Mouse (Mus musculus) heart, embryonic 15.5 days (tissue): ENCODE measurements around the gene Clec4f. TPM values are rescaled to one million over a fixed set of nuclear protein-coding genes. Genes with fewer than 3 reads are reported as not detected.

Experiments used
- ATAC-seq: fragments of 200-750 bp; cut with Nextera tagmentation; replicated peaks from 2 replicates; pipeline ENCODE4 v1.8.0; 2017; ENCODE audit warnings: low read depth, moderate TSS enrichment; ENCODE audit not compliant: insufficient number of reproducible peaks, insufficient read depth, low FRiP score
- H3K27ac ChIP-seq: fragments of 300-500 bp; sonication (generic); 2 replicates; pipeline ENCODE4 v1.5.1; 2015; ENCODE audit warnings: mild to moderate bottlenecking, inconsistent platforms
- H3K27me3 ChIP-seq: fragments of 300-500 bp; sonication (generic); 2 replicates; pipeline ENCODE4 v1.6.1; 2015; ENCODE audit warnings: inconsistent platforms
- H3K36me3 ChIP-seq: fragments of 300-500 bp; sonication (generic); 2 replicates; pipeline ENCODE4 v1.6.1; 2015; ENCODE audit warnings: mild to moderate bottlenecking, inconsistent platforms
- H3K4me1 ChIP-seq: fragments of 300-500 bp; sonication (generic); replicated peaks from 2 replicates; pipeline ENCODE4 v1.6.1; 2015; ENCODE audit warnings: inconsistent platforms
- H3K4me2 ChIP-seq: fragments of 300-500 bp; sonication (generic); 2 replicates; pipeline ENCODE4 v1.6.1; 2015; ENCODE audit warnings: inconsistent platforms, mild to moderate bottlenecking, moderate library complexity
- H3K4me3 ChIP-seq: fragments of 300-500 bp; sonication (generic); 2 replicates; pipeline ENCODE4 v1.5.1; 2015; ENCODE audit warnings: mild to moderate bottlenecking, inconsistent platforms
- H3K9ac ChIP-seq: fragments of 300-500 bp; sonication (generic); 2 replicates; pipeline ENCODE4 v1.6.1; 2015; ENCODE audit warnings: mild to moderate bottlenecking, inconsistent platforms
- H3K9me3 ChIP-seq: fragments of 300-500 bp; sonication (generic); replicated peaks from 2 replicates; pipeline ENCODE4 v1.6.1; 2016; ENCODE audit warnings: inconsistent platforms
- WGBS: fragments of 180-500 bp; shearing (Covaris S2); methylation state at CpG from one replicate; pipeline ENCODE4 v1.1.7; 2015; ENCODE audit warnings: mixed read lengths; 5-methylcytosine and 5-hydroxymethylcytosine counted together
- polyA plus RNA-seq: library from polyadenylated mRNA; unstranded; fragments of >200 nt; fragmentation: Nextera tagmentation; extraction: Ambion mirVana; gene quantifications from 2 replicates; pipeline ENCODE4 v1.2.1, GENCODE M21; 2015

Clec4f gene
- polyA plus RNA-seq, result 0.19 and 0.50 TPM in 2 replicates

GRCm38 (mm10) chr6:83656087-83656486 is at the start of gene Clec4f:
Gene Clec4f (minus strand): TSS chr6:83656187.
- no peak for ATAC-seq
- no peaks in the 10 kb centered on the region for H3K9me3 ChIP-seq
- no peak within 1 kb of the TSS for H3K4me3 ChIP-seq
- H3K4me2 ChIP-seq, result no peak within 1 kb of the TSS
- H3K36me3 ChIP-seq, result no peaks in the 10 kb centered on the region
- no peaks in the 10 kb centered on the region; the same call in 1 of the 2 replicates for H3K27me3 ChIP-seq
- WGBS, result 96% methylated on average over 2 of the region's 2 CpGs
- no peaks in the 10 kb centered on the region for H3K4me1 ChIP-seq
- H3K27ac ChIP-seq, result no peak within 1 kb of the TSS
- no peak within 1 kb of the TSS for H3K9ac ChIP-seq

- Histone ChIP-seq H3K4me2 (no peak overlapping the region), H3K27me3 (peaks cover 95% of the 10 kb centered on the region), H3K9me3 (no peaks in the 10 kb centered on the region), H3K4me3 (no peak overlapping the region), H3K9ac (no peak overlapping the region), H3K4me1 (peaks cover 7% of the 10 kb centered on the region), H3K27ac (no peak overlapping the region), H3K36me3 (no peaks in the 10 kb centered on the region)
- WGBS, result 24% methylated on average over 5 of the region's 5 CpGs
- ATAC-seq, result no peak
These were observed 48.7 kb upstream of the Clec4f start for GRCm38 (mm10) chr6:83704701-83705100.

GRCm38 (mm10) chr6:83704294-83704693 is 48.3 kb upstream of the Clec4f start:
- ATAC-seq, result no peak
- Histone ChIP-seq H3K4me1 (peaks cover 7% of the 10 kb centered on the region), H3K27me3 (peaks cover 95% of the 10 kb centered on the region), H3K9me3 (no peaks in the 10 kb centered on the region), H3K36me3 (no peaks in the 10 kb centered on the region), H3K9ac (no peak overlapping the region), H3K4me2 (no peak overlapping the region), H3K27ac (no peak overlapping the region), H3K4me3 (no peak overlapping the region)
- 19% methylated on average over 1 of the region's 1 CpGs for WGBS

- peaks cover 95% of the 10 kb centered on the region for H3K27me3 ChIP-seq
- no peak overlapping the region for H3K4me3 ChIP-seq
- no peak for ATAC-seq
- H3K4me1 ChIP-seq, result peaks cover 7% of the 10 kb centered on the region
- H3K9me3 ChIP-seq, result no peaks in the 10 kb centered on the region
- H3K27ac ChIP-seq, result no peak overlapping the region
- 1% methylated on average over 10 of the region's 10 CpGs for WGBS
- H3K4me2 ChIP-seq, result no peak overlapping the region
- no peaks in the 10 kb centered on the region for H3K36me3 ChIP-seq
- H3K9ac ChIP-seq, result no peak overlapping the region
These were observed 47.7 kb upstream of the Clec4f start for GRCm38 (mm10) chr6:83703722-83704078.

- Histone ChIP-seq H3K9ac (no peak overlapping the region), H3K27ac (no peak overlapping the region), H3K4me1 (peaks cover 7% of the 10 kb centered on the region), H3K36me3 (no peaks in the 10 kb centered on the region), H3K4me3 (no peak overlapping the region), H3K9me3 (no peaks in the 10 kb centered on the region), H3K4me2 (no peak overlapping the region), H3K27me3 (peaks cover 95% of the 10 kb centered on the region)
- 2% methylated on average over 27 of the region's 27 CpGs for WGBS
- ATAC-seq, result no peak
These were observed 47.2 kb upstream of the Clec4f start for GRCm38 (mm10) chr6:83703000-83703721.

GRCm38 (mm10) chr6:83702146-83702999 is 46.4 kb upstream of the Clec4f start:
- H3K36me3 ChIP-seq, result no peaks in the 10 kb centered on the region
- no peak overlapping the region for H3K9ac ChIP-seq
- H3K4me3 ChIP-seq, result peak overlapping the region; percentile 5; the same call in 1 of the 2 replicates
- no peak overlapping the region for H3K27ac ChIP-seq
- peaks cover 7% of the 10 kb centered on the region for H3K4me1 ChIP-seq
- H3K4me2 ChIP-seq, result peak overlapping the region; percentile 18; the same call in 1 of the 2 replicates
- no peaks in the 10 kb centered on the region for H3K9me3 ChIP-seq
- H3K27me3 ChIP-seq, result peaks cover 95% of the 10 kb centered on the region
- ATAC-seq, result no peak
- WGBS, result 2% methylated on average over 53 of the region's 53 CpGs

GRCm38 (mm10) chr6:83701001-83701400 is 45.0 kb upstream of the Clec4f start:
- no peak overlapping the region for H3K4me2 ChIP-seq
- no peaks in the 10 kb centered on the region for H3K36me3 ChIP-seq
- no peak overlapping the region for H3K4me3 ChIP-seq
- peaks cover 7% of the 10 kb centered on the region for H3K4me1 ChIP-seq
- no peak overlapping the region for H3K9ac ChIP-seq
- no peak for ATAC-seq
- peaks cover 95% of the 10 kb centered on the region for H3K27me3 ChIP-seq
- H3K9me3 ChIP-seq, result no peaks in the 10 kb centered on the region
- no peak overlapping the region for H3K27ac ChIP-seq
- 1% methylated on average over 11 of the region's 11 CpGs for WGBS

- H3K9me3 ChIP-seq, result no peaks in the 10 kb centered on the region
- H3K9ac ChIP-seq, result no peak overlapping the region
- peaks cover 95% of the 10 kb centered on the region for H3K27me3 ChIP-seq
- no peak for ATAC-seq
- H3K4me1 ChIP-seq, result peaks cover 7% of the 10 kb centered on the region
- no peaks in the 10 kb centered on the region for H3K36me3 ChIP-seq
- H3K4me3 ChIP-seq, result no peak overlapping the region
- no peak overlapping the region for H3K4me2 ChIP-seq
- WGBS, result 4% methylated on average over 5 of the region's 5 CpGs
- H3K27ac ChIP-seq, result no peak overlapping the region
These were observed 44.0 kb upstream of the Clec4f start for GRCm38 (mm10) chr6:83699971-83700370.

- no peak overlapping the region for H3K4me3 ChIP-seq
- ATAC-seq, result no peak
These were observed 41.9 kb upstream of the Clec4f start for GRCm38 (mm10) chr6:83697932-83698331.

GRCm38 (mm10) chr6:83696684-83697083 is 40.7 kb upstream of the Clec4f start:
- WGBS, result 2% methylated on average over 7 of the region's 7 CpGs
- H3K36me3 ChIP-seq, result no peaks in the 10 kb centered on the region
- H3K27me3 ChIP-seq, result peaks cover 95% of the 10 kb centered on the region
- no peak overlapping the region for H3K4me3 ChIP-seq
- H3K27ac ChIP-seq, result no peak overlapping the region
- H3K4me2 ChIP-seq, result no peak overlapping the region
- H3K9me3 ChIP-seq, result no peaks in the 10 kb centered on the region
- no peak for ATAC-seq
- no peak overlapping the region for H3K9ac ChIP-seq
- peaks cover 3% of the 10 kb centered on the region; the same call in 1 of the 2 replicates for H3K4me1 ChIP-seq

More at GRCm38 (mm10) chr6:83697932-83698331, 41.9 kb upstream of the Clec4f start:
- Histone ChIP-seq H3K27me3 (peaks cover 95% of the 10 kb centered on the region), H3K9me3 (no peaks in the 10 kb centered on the region), H3K36me3 (no peaks in the 10 kb centered on the region), H3K4me1 (peaks cover 10% of the 10 kb centered on the region), H3K4me2 (no peak overlapping the region), H3K9ac (no peak overlapping the region), H3K27ac (no peak overlapping the region)
- 4% methylated on average over 8 of the region's 8 CpGs for WGBS

GRCm38 (mm10) chr6:83695731-83696130 is 39.7 kb upstream of the Clec4f start:
- WGBS, result 2% methylated on average over 3 of the region's 3 CpGs
- no peak overlapping the region for H3K4me2 ChIP-seq
- no peak overlapping the region for H3K4me3 ChIP-seq
- H3K27ac ChIP-seq, result no peak overlapping the region
- no peaks in the 10 kb centered on the region for H3K9me3 ChIP-seq
- H3K9ac ChIP-seq, result no peak overlapping the region
- no peak for ATAC-seq
- peaks cover 3% of the 10 kb centered on the region; the same call in 1 of the 2 replicates for H3K4me1 ChIP-seq
- H3K27me3 ChIP-seq, result peaks cover 96% of the 10 kb centered on the region
- H3K36me3 ChIP-seq, result no peaks in the 10 kb centered on the region
